Mouse (Mus musculus): Measurements from ENCODE around the gene Dvl3.
A peak's percentile ranks its signal among the peaks of the same experiment; 100 is the strongest.
"Not testable (repeated sequence)": the region's sequence is repeated elsewhere in the genome, so short reads cannot be mapped to it uniquely, and the experiment has no call there.

Gene Dvl3

DNA sequence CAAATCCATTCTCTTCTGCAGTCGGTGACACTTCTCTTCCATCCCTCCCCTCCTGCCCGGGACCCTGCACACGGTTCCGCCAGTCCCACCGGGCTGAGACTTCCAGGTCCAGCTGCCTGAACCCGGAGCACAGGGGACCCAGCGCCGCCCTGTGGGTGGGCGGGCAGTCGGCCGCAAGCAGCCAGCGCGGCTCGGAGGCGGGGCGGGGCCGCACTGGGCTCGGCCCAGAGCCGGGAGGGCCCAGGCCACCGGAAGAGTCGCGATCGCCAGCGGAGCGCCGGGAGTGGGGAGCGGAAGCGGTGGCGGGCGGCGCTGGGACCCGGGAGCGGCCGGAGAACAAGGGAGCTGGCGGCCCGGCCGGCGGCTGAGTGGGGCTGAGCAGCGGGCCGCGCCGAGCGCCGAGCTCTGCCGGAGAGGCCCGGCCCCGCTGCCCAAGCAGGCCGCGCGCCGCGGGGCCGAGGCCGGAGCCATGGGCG is at the start of gene Dvl3:
TSS of gene Dvl3 (plus strand) at position 257 of the 476 bp plus-strand sequence.
- DNase-seq (ENCODE audit: low spot score in 2 of 2) = peak; percentile 61 to 81

DNA sequence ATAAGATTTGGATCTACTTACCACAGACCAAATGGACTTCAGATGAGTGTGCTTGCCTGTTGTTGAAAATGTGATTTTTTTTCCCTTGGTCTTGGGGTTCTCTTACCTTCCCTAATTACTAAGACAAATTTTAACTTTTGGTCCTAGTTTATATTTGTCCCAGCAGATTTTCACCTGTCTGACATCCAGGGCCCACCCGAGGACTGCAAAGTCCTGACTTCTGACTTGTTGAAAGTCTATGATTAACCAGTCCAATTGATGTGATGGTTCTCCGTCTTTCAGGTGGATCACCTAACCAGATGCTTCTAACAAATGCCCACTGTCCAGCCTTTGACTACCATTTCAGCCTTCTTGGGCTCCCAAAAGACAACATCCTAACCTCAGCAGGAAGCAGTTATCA is 45.8 kb upstream of the Dvl3 start:
- DNase-seq (ENCODE audit: low spot score in 2 of 2) = no peak

DNA sequence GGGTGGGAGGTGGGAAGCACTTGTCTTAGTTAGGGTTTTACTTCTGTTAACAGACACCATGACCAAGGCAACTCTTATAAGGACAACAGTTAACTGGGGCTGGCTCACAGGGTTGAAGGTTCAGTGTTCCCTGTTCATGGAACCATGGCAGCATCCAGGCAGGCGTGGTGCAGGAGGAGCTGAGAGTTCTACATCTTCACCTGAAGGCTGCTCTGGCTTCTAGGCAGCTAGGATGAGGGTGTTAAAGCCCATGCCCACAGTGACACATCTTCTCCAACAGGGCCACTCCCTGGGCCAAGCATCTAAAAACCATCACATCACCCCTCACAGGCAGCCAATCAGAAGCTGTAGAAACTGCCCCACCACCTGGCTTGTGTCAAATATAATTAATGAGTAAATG is 45.1 kb upstream of the Dvl3 start:
- no peak for DNase-seq (ENCODE audit: low spot score in 2 of 2)

DNA sequence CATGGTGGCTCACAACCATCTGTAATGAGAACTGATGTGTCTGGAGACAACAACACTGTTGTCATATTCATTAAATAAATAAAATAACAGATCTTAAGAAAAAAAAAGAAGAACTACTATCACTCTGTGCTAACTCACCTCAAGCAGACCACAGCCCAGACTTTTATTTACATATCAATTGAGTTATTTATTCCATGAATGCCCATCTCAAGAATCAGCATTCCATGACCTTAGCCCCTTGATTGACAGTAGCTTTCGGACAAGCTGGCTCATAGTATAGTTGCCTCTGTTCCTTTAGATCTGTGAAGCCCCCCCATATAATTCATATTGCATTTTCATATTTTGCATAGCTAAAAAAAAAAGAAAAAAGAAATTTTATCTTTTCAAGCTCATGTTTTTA is 43.0 kb upstream of the Dvl3 start:
- DNase-seq (ENCODE audit: low spot score in 2 of 2) = no peak

- DNase-seq (ENCODE audit: low spot score in 2 of 2) = no peak
Measured at GRCm38 (mm10) chr16:20474211-20474610, 42.6 kb upstream of the Dvl3 start.

GRCm38 (mm10) chr16:20474786-20475185 is 42.0 kb upstream of the Dvl3 start:
- DNase-seq (ENCODE audit: low spot score in 2 of 2) = no peak

DNA sequence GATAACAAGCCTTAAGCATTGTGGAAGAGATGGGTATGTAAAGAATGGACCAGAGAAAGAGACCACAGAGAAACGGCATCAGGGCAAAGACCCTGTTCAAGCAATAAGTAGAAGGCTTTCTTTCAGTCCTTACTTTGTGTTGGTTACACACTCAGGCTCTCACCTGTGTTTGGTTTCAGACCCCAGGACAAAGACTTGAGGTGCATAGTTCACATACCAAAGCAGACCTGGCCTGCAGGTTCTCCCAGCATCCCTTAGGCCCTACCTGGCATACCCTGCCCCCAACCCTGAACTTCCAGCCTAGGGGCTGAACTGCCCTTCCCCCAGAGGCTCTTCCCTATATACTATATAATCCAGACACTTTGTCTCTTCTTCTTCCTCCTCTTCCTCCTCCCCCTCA is 41.4 kb upstream of the Dvl3 start:
- DNase-seq (ENCODE audit: low spot score in 2 of 2) = no peak

- no peak for DNase-seq (ENCODE audit: low spot score in 2 of 2)
Measured at GRCm38 (mm10) chr16:20476857-20477256, 39.9 kb upstream of the Dvl3 start.

- DNase-seq (ENCODE audit: low spot score in 2 of 2) = no peak
Measured at GRCm38 (mm10) chr16:20477270-20477669, 39.5 kb upstream of the Dvl3 start.

GRCm38 (mm10) chr16:20478504-20478903 is 38.3 kb upstream of the Dvl3 start:
- DNase-seq (ENCODE audit: low spot score in 2 of 2) = no peak

DNA sequence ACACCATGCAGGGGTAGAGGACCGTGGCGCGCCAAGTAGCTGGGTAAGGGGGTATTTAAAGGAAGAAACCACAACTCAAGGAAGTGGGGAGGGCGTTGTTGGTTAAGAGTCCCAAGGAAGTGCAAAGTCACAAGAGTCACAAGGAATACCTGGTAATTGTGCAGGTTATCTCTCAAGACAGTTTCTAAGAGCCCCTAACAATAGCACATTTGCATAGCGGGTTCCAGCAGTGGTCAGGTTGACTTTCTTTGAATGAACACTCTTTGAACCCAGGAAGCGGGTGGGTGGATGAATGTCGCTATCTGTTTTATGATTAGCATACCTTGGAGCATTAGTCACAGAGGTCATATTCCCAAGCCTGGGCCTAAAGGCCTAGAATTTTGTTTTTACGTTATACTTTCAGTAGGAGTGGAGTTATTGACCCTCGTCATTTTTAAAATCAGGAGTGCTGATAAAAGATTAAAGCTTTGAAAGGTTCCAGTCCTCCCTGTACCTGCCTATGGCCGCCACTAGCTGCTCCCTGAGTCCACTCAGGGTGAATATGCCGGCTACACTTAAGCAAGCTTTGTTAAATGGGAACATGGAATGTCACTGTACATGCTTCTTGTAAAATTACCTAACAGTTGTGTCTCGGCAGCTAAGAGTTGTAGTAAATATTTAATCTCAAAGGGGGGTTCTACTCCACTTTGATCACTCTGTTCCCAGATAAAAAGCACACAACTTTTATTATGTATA is 37.6 kb upstream of the Dvl3 start:
- not testable (repeated sequence) for DNase-seq (ENCODE audit: low spot score in 2 of 2)

GRCm38 (mm10) chr16:20480115-20480514 is 36.7 kb upstream of the Dvl3 start:
- peak in 1 of 2 experiments; percentile 21 for DNase-seq (ENCODE audit: low spot score in 2 of 2)

GRCm38 (mm10) chr16:20481746-20482145 is 35.0 kb upstream of the Dvl3 start:
- no peak for DNase-seq (ENCODE audit: low spot score in 2 of 2)

DNA sequence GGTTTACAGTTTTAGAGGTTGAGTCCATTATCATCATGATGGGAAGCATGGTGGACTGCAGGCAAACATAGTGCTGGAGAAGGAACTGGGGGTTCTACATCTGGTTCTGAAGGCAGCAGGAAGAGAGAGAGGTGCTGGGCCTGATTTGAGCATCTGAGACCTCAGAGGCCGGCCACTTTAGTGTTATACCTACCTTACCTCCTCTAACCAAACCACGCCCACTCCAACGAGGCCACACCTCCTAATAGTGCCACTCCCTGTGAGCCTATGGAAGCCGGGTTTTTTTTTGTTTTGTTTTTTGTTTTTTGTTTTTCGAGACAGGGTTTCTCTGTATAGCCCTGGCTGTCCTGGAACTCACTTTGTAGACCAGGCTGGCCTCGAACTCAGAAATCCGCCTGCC is 33.1 kb upstream of the Dvl3 start:
- not testable (repeated sequence) for DNase-seq (ENCODE audit: low spot score in 2 of 2)

GRCm38 (mm10) chr16:20485061-20485460 is 31.7 kb upstream of the Dvl3 start:
- DNase-seq (ENCODE audit: low spot score in 2 of 2) = no peak

- no peak for DNase-seq (ENCODE audit: low spot score in 2 of 2)
Measured at GRCm38 (mm10) chr16:20486048-20486447, 30.7 kb upstream of the Dvl3 start.

GRCm38 (mm10) chr16:20488151-20488550 is 28.6 kb upstream of the Dvl3 start:
- no peak for DNase-seq (ENCODE audit: low spot score in 2 of 2)

GRCm38 (mm10) chr16:20488751-20489150 is 28.0 kb upstream of the Dvl3 start:
- DNase-seq (ENCODE audit: low spot score in 2 of 2) = not testable (repeated sequence)

GRCm38 (mm10) chr16:20489233-20489632 is 27.5 kb upstream of the Dvl3 start:
- no peak for DNase-seq (ENCODE audit: low spot score in 2 of 2)

GRCm38 (mm10) chr16:20490581-20490980 is 26.2 kb upstream of the Dvl3 start:
- no peak for DNase-seq (ENCODE audit: low spot score in 2 of 2)

DNA sequence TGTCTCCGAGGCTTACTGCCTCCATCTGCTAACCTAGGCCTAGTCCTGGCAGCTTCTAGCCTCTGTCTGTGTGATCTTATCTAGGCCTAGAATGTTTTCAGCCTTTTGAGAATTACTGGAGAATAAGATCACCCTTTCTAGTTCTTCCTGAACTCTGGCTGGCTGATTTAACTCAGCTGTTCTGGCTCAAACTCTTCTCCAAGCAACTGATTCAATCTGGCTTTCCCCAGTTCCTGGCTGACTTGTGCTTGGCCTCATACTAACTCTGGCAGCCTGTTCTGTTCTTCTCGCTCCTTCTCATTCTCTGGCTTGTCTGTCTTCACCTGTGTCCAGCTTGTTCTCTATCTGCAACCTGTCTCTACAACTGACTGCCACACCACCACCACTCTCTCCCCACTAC is 25.5 kb upstream of the Dvl3 start:
- no peak for DNase-seq (ENCODE audit: low spot score in 2 of 2)

DNA sequence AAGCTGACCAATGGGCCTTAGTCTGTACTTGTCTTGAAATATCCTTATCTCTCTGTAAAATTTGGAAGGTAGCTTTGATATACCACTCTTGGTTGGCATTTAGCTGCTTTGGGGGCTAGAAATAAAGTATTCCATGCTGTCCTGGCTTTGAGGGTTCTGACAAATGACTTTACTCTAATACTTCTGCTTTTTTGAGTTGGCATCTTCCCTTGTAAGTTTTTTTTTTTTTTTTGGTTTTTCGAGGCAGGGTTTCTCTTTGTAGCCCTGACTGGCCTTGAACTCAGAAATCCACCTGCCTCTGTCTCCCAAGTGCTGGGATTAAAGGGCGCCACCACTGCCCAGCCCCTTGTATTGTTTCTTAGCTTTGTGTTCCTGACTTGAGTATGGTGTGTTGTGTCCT is 23.3 kb upstream of the Dvl3 start:
- DNase-seq (ENCODE audit: low spot score in 2 of 2) = no peak

GRCm38 (mm10) chr16:20496671-20497600 is 19.8 kb upstream of the Dvl3 start:
- DNase-seq (ENCODE audit: low spot score in 2 of 2) = peak in 1 of 2 experiments; percentile 72

Data from left cerebral cortex, adult 9 months (tissue).